Mouse (Mus musculus): Measurements from ENCODE around the gene Dnajc7.

- TF ChIP-seq GATA1 (IDR thresholded peaks at IDR 0.05; ENCODE audit: borderline replicate concordance, low read length) (no peak), FLI1 (IDR thresholded peaks at IDR 0.05; ENCODE audit: low read length) (no peak)
These were observed 10.5 kb downstream of the Dnajc7 start for GRCm38 (mm10) chr11:100609355-100609996.

Measured in megakaryocyte, embryonic 14.5 days (primary cell).